Mouse (Mus musculus) embryonic fibroblast, embryonic 13.5 days (primary cell): ENCODE results near the gene Prm2.

Experiments used
- CTCF ChIP-seq: IDR thresholded peaks from 2 replicates; pipeline ENCODE4 v1.5.1; 2011; ENCODE audit warnings: mild to moderate bottlenecking, control low read depth, low read length, moderate library complexity, borderline replicate concordance; ENCODE audit not compliant: insufficient read depth
- POLR2A ChIP-seq: IDR thresholded peaks from 2 replicates; pipeline ENCODE4 v1.6.1; 2011; ENCODE audit warnings: low read depth, mild to moderate bottlenecking, control low read depth, low read length, moderate library complexity

DNA sequence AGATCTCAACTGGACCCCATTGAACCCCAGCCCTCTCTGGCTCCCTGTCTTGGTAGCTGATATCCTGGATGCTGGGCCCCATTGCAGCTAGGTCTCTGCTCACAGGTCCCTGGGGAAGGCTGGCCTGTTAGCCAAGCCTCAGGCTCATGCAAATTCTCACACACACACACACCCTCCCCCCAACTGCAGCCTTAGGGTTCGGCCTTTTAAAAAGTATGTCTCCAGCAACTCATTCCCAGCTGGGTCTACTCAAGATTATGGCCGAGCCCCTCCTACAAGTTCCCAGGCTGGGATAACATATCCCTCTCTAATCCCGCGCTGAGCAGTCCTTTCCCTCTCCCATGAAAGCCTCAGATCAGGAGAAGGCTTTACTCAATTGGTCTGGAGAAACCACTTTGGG lies 25.5 kb upstream of the Prm2 start:
- TF ChIP-seq CTCF (no peak), POLR2A (no peak)
